Mouse (Mus musculus): ENCODE results near the gene Rfwd3. TPM values are rescaled to one million over a fixed set of nuclear protein-coding genes. Genes with fewer than 3 reads are reported as not detected.
"Not testable (repeated sequence)": the region's sequence is repeated elsewhere in the genome, so short reads cannot be mapped to it uniquely, and the experiment has no call there.

Gene Rfwd3
- total and polyA plus RNA-seq, 2 experiments from 2014 or later = 14.8 to 26.6 TPM

GRCm38 (mm10) chr8:111290586-111290985 is 9.4 kb downstream of the Rfwd3 start:
- Histone ChIP-seq H3K27ac (no peak overlapping the region), H3K4me1 (ENCODE audit: insufficient read depth, low read length) (no peaks in the 10 kb centered on the region), H3K36me3 (ENCODE audit: insufficient read depth, low read length) (peaks cover 39% of the 10 kb centered on the region), H3K4me2 (ENCODE audit: low read depth, low read length) (no peak overlapping the region), H3K4me3 (ENCODE audit: low read length) (no peak overlapping the region), H3K9me3 (ENCODE audit: low read length) (no peaks in the 10 kb centered on the region), H3K9ac (replicated peaks; ENCODE audit: low read length) (no peak overlapping the region), H3K27me3 (ENCODE audit: insufficient read depth, low read length) (no peaks in the 10 kb centered on the region)
- WGBS = 95% methylated on average over 7 of the region's 7 CpGs
- DNase-seq (ENCODE audit: low spot score) (no peak), ATAC-seq (no peak)
- TF ChIP-seq CTCF (IDR thresholded peaks at IDR 0.05; ENCODE audit: low read depth) = no peak

GRCm38 (mm10) chr8:111285603-111286002 is 14.4 kb downstream of the Rfwd3 start:
- no peaks in the 10 kb centered on the region for H3K27me3 ChIP-seq (ENCODE audit: insufficient read depth, low read length)
- no peak for DNase-seq (ENCODE audit: low spot score)
- no peaks in the 10 kb centered on the region for H3K9me3 ChIP-seq (ENCODE audit: low read length)
- H3K36me3 ChIP-seq (ENCODE audit: insufficient read depth, low read length) = peaks cover 41% of the 10 kb centered on the region
- H3K4me3 ChIP-seq (ENCODE audit: low read length) = no peak overlapping the region
- TF ChIP-seq CTCF (IDR thresholded peaks at IDR 0.05; ENCODE audit: low read depth) = no peak
- H3K27ac ChIP-seq = no peak overlapping the region
- 88% methylated on average over 4 of the region's 4 CpGs for WGBS
- no peak overlapping the region for H3K4me2 ChIP-seq (ENCODE audit: low read depth, low read length)
- H3K9ac ChIP-seq (replicated peaks; ENCODE audit: low read length) = no peak overlapping the region
- no peaks in the 10 kb centered on the region for H3K4me1 ChIP-seq (ENCODE audit: insufficient read depth, low read length)
- no peak for ATAC-seq

- H3K36me3 ChIP-seq (ENCODE audit: insufficient read depth, low read length) = peaks cover 50% of the 10 kb centered on the region
- DNase-seq (ENCODE audit: low spot score) = no peak
- no peak overlapping the region for H3K9ac ChIP-seq (replicated peaks; ENCODE audit: low read length)
- H3K4me1 ChIP-seq (ENCODE audit: insufficient read depth, low read length) = no peaks in the 10 kb centered on the region
- H3K9me3 ChIP-seq (ENCODE audit: low read length) = no peaks in the 10 kb centered on the region
- no peak overlapping the region for H3K27ac ChIP-seq
- no peak for ATAC-seq
- WGBS = 89% methylated on average over 3 of the region's 3 CpGs
- H3K4me3 ChIP-seq (ENCODE audit: low read length) = no peak overlapping the region
- H3K27me3 ChIP-seq (ENCODE audit: insufficient read depth, low read length) = no peaks in the 10 kb centered on the region
- H3K4me2 ChIP-seq (ENCODE audit: low read depth, low read length) = no peak overlapping the region
- no peak for TF ChIP-seq CTCF (IDR thresholded peaks at IDR 0.05; ENCODE audit: low read depth)
Measured at GRCm38 (mm10) chr8:111282093-111282492, 17.9 kb downstream of the Rfwd3 start.

GRCm38 (mm10) chr8:111268277-111268676 is 31.7 kb downstream of the Rfwd3 start:
- Histone ChIP-seq H3K4me1 (ENCODE audit: insufficient read depth, low read length) (no peaks in the 10 kb centered on the region), H3K4me2 (ENCODE audit: low read depth, low read length) (no peak overlapping the region), H3K27ac (no peak overlapping the region), H3K36me3 (ENCODE audit: insufficient read depth, low read length) (peaks cover 9% of the 10 kb centered on the region; the same call in 1 of the 2 replicates), H3K4me3 (ENCODE audit: low read length) (no peak overlapping the region), H3K9ac (replicated peaks; ENCODE audit: low read length) (no peak overlapping the region), H3K27me3 (ENCODE audit: insufficient read depth, low read length) (no peaks in the 10 kb centered on the region), H3K9me3 (ENCODE audit: low read length) (no peaks in the 10 kb centered on the region)
- TF ChIP-seq CTCF (IDR thresholded peaks at IDR 0.05; ENCODE audit: low read depth) = no peak
- 82% methylated on average over 2 of the region's 2 CpGs for WGBS
- DNase-seq (ENCODE audit: low spot score) (no peak), ATAC-seq (no peak)

GRCm38 (mm10) chr8:111266161-111266560 is 33.9 kb downstream of the Rfwd3 start:
- H3K27ac ChIP-seq; H3K4me2 ChIP-seq (ENCODE audit: low read depth, low read length); H3K9me3 ChIP-seq (ENCODE audit: low read length); H3K27me3 ChIP-seq (ENCODE audit: insufficient read depth, low read length); DNase-seq (ENCODE audit: low spot score); H3K9ac ChIP-seq (replicated peaks; ENCODE audit: low read length); H3K36me3 ChIP-seq (ENCODE audit: insufficient read depth, low read length); H3K4me1 ChIP-seq (ENCODE audit: insufficient read depth, low read length); H3K4me3 ChIP-seq (ENCODE audit: low read length); ATAC-seq: not testable (repeated sequence)
- WGBS = 78% methylated on average over 7 of the region's 7 CpGs

GRCm38 (mm10) chr8:111264693-111265220 is 35.3 kb downstream of the Rfwd3 start:
- H3K36me3 ChIP-seq (ENCODE audit: insufficient read depth, low read length) = no peaks in the 10 kb centered on the region
- no peak overlapping the region for H3K4me2 ChIP-seq (ENCODE audit: low read depth, low read length)
- no peak for TF ChIP-seq CTCF (IDR thresholded peaks at IDR 0.05; ENCODE audit: low read depth)
- no peaks in the 10 kb centered on the region for H3K27me3 ChIP-seq (ENCODE audit: insufficient read depth, low read length)
- H3K4me1 ChIP-seq (ENCODE audit: insufficient read depth, low read length) = no peaks in the 10 kb centered on the region
- no peak overlapping the region for H3K9ac ChIP-seq (replicated peaks; ENCODE audit: low read length)
- ATAC-seq = no peak
- no peaks in the 10 kb centered on the region for H3K9me3 ChIP-seq (ENCODE audit: low read length)
- no peak for DNase-seq (ENCODE audit: low spot score)
- H3K4me3 ChIP-seq (ENCODE audit: low read length) = no peak overlapping the region
- WGBS = 87% methylated on average over 2 of the region's 2 CpGs
- no peak overlapping the region for H3K27ac ChIP-seq

- WGBS = 62% methylated on average over 4 of the region's 4 CpGs
- DNase-seq (ENCODE audit: low spot score) (peak; percentile 53), ATAC-seq (no peak)
- no peaks in the 10 kb centered on the region for H3K27me3 ChIP-seq (ENCODE audit: insufficient read depth, low read length)
- no peaks in the 10 kb centered on the region for H3K4me1 ChIP-seq (ENCODE audit: insufficient read depth, low read length)
- no peak overlapping the region for H3K27ac ChIP-seq
- H3K4me2 ChIP-seq (ENCODE audit: low read depth, low read length) = no peak overlapping the region
- H3K4me3 ChIP-seq (ENCODE audit: low read length) = no peak overlapping the region
- H3K36me3 ChIP-seq (ENCODE audit: insufficient read depth, low read length) = no peaks in the 10 kb centered on the region
- no peak for TF ChIP-seq CTCF (IDR thresholded peaks at IDR 0.05; ENCODE audit: low read depth)
- H3K9me3 ChIP-seq (ENCODE audit: low read length) = no peaks in the 10 kb centered on the region
- H3K9ac ChIP-seq (replicated peaks; ENCODE audit: low read length) = no peak overlapping the region
Measured at GRCm38 (mm10) chr8:111261981-111262381, 38.0 kb downstream of the Rfwd3 start.

Measured in hindbrain, postnatal 0 days (tissue).